Mouse (Mus musculus): ENCODE data around the gene Mtcl1. TPM values are rescaled to one million over a fixed set of nuclear protein-coding genes. Genes with fewer than 3 reads are reported as not detected.

Mtcl1 gene
- polyA plus RNA-seq, 1 experiment, result not detected

GRCm38 (mm10) chr17:66368127-66368526 lies 81.4 kb downstream of the Mtcl1 start:
- no peak overlapping the region for H3K4me3 ChIP-seq (ENCODE audit: insufficient read depth, low read length)
- no peak overlapping the region for H3K27ac ChIP-seq (ENCODE audit: insufficient read depth, low read depth, low read length)
- H3K4me1 ChIP-seq (ENCODE audit: control insufficient read depth, insufficient read depth, low read length), result no peaks in the 10 kb centered on the region
- TF ChIP-seq CTCF (IDR thresholded peaks at IDR 0.05; ENCODE audit: low read depth, low read length) (no peak), POLR2A (IDR thresholded peaks at IDR 0.05; ENCODE audit: borderline replicate concordance, low read depth, low read length) (no peak)

DNA sequence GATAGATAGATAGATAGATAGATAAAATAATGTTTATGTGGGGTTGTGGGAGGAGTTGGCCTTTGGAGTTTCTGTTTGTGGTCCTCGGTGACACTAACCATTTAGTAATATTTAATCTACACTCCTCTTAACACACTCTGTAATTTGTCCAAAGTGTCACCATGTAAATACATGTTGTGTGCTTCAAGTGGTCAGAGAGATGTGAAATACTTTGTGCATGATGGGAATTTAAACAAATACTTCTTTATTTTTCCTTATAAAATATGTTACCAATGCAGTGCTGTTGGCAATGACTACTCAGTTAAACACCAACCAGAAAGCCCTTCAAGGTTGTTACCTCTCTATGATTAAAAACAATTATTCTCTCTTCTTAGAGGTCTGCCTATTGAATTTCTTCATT lies 83.9 kb downstream of the Mtcl1 start:
- TF ChIP-seq CTCF (IDR thresholded peaks at IDR 0.05; ENCODE audit: low read depth, low read length), result no peak
- TF ChIP-seq POLR2A (IDR thresholded peaks at IDR 0.05; ENCODE audit: borderline replicate concordance, low read depth, low read length), result no peak
- Histone ChIP-seq H3K4me1 (ENCODE audit: control insufficient read depth, insufficient read depth, low read length) (no peaks in the 10 kb centered on the region), H3K4me3 (ENCODE audit: insufficient read depth, low read length) (no peak overlapping the region), H3K27ac (ENCODE audit: insufficient read depth, low read depth, low read length) (no peak overlapping the region)

DNA sequence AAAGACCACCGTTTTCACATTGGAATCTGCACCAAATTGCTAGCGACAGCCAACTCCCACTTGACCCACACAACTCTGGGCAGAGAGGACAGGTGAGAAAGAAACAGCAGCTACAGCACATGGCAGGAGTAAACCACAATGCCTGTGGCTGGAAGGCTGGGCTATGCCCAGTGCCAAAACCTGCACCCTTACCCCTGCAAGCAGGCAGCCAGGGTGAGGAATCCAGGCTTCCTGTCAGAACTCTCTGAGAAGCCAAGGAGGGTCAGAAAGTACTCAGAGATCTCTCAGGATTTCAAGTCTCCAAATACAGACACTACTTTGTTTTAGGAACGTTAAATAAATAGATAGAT lies 84.3 kb downstream of the Mtcl1 start:
- Histone ChIP-seq H3K4me1 (ENCODE audit: control insufficient read depth, insufficient read depth, low read length) (no peaks in the 10 kb centered on the region), H3K27ac (ENCODE audit: insufficient read depth, low read depth, low read length) (no peak overlapping the region), H3K4me3 (ENCODE audit: insufficient read depth, low read length) (no peak overlapping the region)
- TF ChIP-seq POLR2A (IDR thresholded peaks at IDR 0.05; ENCODE audit: borderline replicate concordance, low read depth, low read length), result no peak
- no peak for TF ChIP-seq CTCF (IDR thresholded peaks at IDR 0.05; ENCODE audit: low read depth, low read length)

- Histone ChIP-seq H3K4me3 (ENCODE audit: insufficient read depth, low read length) (no peak overlapping the region), H3K4me1 (ENCODE audit: control insufficient read depth, insufficient read depth, low read length) (no peaks in the 10 kb centered on the region), H3K27ac (ENCODE audit: insufficient read depth, low read depth, low read length) (no peak overlapping the region)
- TF ChIP-seq CTCF (IDR thresholded peaks at IDR 0.05; ENCODE audit: low read depth, low read length), result no peak
- no peak for TF ChIP-seq POLR2A (IDR thresholded peaks at IDR 0.05; ENCODE audit: borderline replicate concordance, low read depth, low read length)
Measured at GRCm38 (mm10) chr17:66364525-66365292, 84.8 kb downstream of the Mtcl1 start.

- Histone ChIP-seq H3K4me1 (ENCODE audit: control insufficient read depth, insufficient read depth, low read length) (no peaks in the 10 kb centered on the region), H3K4me3 (ENCODE audit: insufficient read depth, low read length) (no peak overlapping the region), H3K27ac (ENCODE audit: insufficient read depth, low read depth, low read length) (no peak overlapping the region)
- no peak for TF ChIP-seq POLR2A (IDR thresholded peaks at IDR 0.05; ENCODE audit: borderline replicate concordance, low read depth, low read length)
- TF ChIP-seq CTCF (IDR thresholded peaks at IDR 0.05; ENCODE audit: low read depth, low read length), result no peak
Measured at GRCm38 (mm10) chr17:66363852-66364524, 85.6 kb downstream of the Mtcl1 start.

- Histone ChIP-seq H3K4me3 (ENCODE audit: insufficient read depth, low read length) (no peak overlapping the region), H3K4me1 (ENCODE audit: control insufficient read depth, insufficient read depth, low read length) (no peaks in the 10 kb centered on the region), H3K27ac (ENCODE audit: insufficient read depth, low read depth, low read length) (no peak overlapping the region)
- TF ChIP-seq POLR2A (IDR thresholded peaks at IDR 0.05; ENCODE audit: borderline replicate concordance, low read depth, low read length), result no peak
- TF ChIP-seq CTCF (IDR thresholded peaks at IDR 0.05; ENCODE audit: low read depth, low read length), result no peak
Measured at GRCm38 (mm10) chr17:66362287-66363016, 87.1 kb downstream of the Mtcl1 start.

DNA sequence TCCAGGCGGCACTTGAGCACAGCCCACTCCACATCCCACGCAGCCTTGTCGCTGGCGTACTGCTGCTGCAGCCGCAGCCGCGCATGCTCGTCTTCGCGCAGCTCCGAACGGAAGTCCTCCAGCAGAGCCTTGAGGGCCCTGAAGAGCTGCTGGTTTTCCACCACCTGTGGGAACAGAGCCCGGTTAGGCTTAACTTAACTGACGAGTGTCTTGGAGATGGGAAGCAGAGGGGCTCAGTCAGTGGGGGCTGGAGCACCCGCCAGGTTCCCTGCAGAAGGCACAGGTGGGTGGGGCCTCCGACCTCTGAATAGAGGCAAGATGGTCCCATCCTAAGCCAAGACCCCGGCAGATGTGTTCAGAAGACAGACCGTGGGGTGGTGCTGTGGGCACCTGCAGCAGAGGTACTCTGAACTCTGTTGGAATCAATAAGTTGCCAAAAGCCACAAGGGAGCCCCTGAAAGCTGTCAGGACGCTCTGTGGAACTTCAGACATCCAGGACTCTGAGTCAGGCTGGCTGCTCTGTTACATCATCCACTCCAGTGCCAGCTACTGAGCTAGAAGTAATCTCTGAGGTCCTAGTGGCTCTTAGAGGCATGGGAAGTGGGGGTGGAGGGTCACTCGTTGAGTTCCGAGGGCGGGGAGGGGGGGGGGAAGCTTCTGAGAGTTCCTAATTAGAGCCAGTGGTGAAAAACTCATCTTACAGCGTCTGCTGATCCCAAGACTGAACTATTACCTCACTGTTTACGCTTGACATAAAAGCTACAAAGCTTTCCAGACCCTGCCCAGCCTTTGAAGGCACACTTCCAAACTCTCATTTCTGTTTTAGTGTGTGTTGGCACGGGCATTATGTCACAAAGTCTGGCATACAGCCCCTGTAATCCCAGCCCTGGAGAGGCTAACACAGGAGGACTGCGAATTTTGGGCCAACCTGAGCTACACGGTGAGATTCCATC lies 91.2 kb downstream of the Mtcl1 start:
- no peak overlapping the region for H3K27ac ChIP-seq (ENCODE audit: insufficient read depth, low read depth, low read length)
- no peak for TF ChIP-seq CTCF (IDR thresholded peaks at IDR 0.05; ENCODE audit: low read depth, low read length)
- no peak for TF ChIP-seq POLR2A (IDR thresholded peaks at IDR 0.05; ENCODE audit: borderline replicate concordance, low read depth, low read length)
- no peaks in the 10 kb centered on the region for H3K4me1 ChIP-seq (ENCODE audit: control insufficient read depth, insufficient read depth, low read length)
- H3K4me3 ChIP-seq (ENCODE audit: insufficient read depth, low read length), result no peak overlapping the region

DNA sequence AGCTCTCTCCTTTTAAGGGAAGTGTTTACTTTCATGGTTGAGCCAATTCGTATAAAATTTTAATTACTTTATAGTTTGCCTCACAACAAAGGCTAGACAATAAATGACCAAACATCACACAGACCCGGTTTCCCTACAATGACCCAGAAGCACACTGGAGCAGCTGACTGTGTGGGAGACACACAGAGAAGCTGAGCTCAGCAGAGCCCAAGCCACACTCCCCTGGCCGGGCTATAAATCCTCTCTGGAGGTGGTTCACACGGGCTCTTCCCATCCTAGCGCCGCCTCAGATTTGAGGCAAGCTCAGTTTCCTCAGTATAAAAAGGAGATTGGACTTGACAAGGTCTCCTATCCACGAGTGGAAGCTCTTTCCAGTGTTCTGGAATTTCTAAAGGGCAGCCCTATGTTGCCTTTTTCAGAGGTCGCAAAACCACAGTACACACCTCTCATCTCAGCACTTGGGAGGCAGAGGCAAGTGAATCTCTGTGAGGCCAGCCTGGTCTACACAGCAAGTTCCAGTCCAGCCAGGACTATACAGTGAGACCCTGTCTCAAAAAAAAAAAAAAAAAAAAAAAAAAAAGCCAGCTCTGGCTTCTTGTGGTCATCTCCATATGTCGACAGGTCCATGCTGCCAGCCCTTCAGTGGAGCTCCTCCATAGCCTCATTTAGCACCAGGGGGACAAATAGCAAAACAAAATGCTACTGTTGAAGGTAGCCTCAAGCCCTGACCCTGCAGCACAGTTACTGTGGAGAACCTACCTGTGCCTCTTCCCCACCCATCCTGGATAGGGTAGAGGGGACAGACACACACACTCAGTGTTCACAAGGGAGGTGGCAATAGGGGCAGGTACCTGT lies 92.2 kb downstream of the Mtcl1 start:
- no peak for TF ChIP-seq CTCF (IDR thresholded peaks at IDR 0.05; ENCODE audit: low read depth, low read length)
- TF ChIP-seq POLR2A (IDR thresholded peaks at IDR 0.05; ENCODE audit: borderline replicate concordance, low read depth, low read length), result no peak
- no peak overlapping the region for H3K27ac ChIP-seq (ENCODE audit: insufficient read depth, low read depth, low read length)
- H3K4me3 ChIP-seq (ENCODE audit: insufficient read depth, low read length), result no peak overlapping the region
- no peaks in the 10 kb centered on the region for H3K4me1 ChIP-seq (ENCODE audit: control insufficient read depth, insufficient read depth, low read length)
